Mouse (Mus musculus): Measurements from ENCODE around the gene Sh2b1. TPM values are rescaled to one million over a fixed set of nuclear protein-coding genes. Genes with fewer than 3 reads are reported as not detected.

Sh2b1 gene
- polyA plus RNA-seq, 1 experiment from 2014 or later = 44.6 TPM

DNA sequence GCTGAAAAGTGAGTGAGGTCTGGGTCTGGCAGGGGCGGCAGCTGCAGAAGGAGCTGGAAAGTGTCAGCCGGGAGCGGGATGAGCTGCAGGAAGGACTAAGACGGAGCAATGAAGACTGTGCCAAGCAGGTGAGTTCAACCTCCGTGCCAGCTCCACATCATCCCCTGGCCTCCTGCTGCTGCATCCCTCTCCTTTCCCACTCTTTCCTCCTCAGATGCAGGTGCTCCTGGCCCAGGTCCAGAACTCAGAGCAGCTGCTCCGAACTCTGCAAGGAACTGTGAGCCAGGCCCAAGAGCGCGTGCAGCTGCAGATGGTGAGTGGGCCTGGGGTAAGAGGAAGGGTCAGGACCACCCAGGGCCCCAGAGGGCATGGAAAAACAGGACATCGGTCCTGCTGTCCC is 35.1 kb downstream of the Sh2b1 start:
- Histone ChIP-seq H3K36me3 (ENCODE audit: control insufficient read depth, insufficient read depth, low read length) (no peaks in the 10 kb centered on the region; the same call in 1 of the 2 replicates), H3K4me1 (ENCODE audit: control insufficient read depth, insufficient read depth, low read length) (no peaks in the 10 kb centered on the region), H3K9ac (ENCODE audit: low read length) (no peak overlapping the region), H3K4me2 (no peak overlapping the region), H3K27me3 (ENCODE audit: control insufficient read depth, insufficient read depth, low read length) (no peaks in the 10 kb centered on the region), H3K9me3 (ENCODE audit: control insufficient read depth, low read length) (no peaks in the 10 kb centered on the region), H3K27ac (ENCODE audit: low read depth, low read length) (no peak overlapping the region), H3K4me3 (ENCODE audit: low read depth, low read length) (no peak overlapping the region)
- no peak for ATAC-seq (ENCODE audit: low FRiP score)
- 86% methylated on average over 9 of the region's 9 CpGs for WGBS
- no peak for DNase-seq (ENCODE audit: low spot score, missing footprints)

DNA sequence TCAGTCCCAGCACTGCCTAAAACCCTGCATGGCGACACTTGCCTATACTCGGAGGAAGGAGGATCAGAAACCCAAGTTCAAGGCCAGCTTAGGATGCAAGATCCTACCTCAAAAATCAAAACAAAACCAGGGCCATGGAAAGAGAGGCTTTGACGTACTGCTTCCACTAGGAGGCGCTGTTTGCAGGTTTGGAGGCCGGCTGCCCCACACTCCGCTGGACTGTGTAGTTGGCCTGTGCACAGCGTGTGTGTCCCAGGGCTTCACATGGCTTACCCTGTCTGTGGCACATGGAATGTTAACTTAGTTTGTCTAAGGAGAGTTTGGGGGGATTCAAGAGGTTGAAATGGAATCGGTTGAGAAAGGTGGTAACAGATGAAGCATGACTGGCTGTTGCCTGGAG is 38.4 kb downstream of the Sh2b1 start:
- no peak overlapping the region for H3K4me3 ChIP-seq (ENCODE audit: low read depth, low read length)
- no peak overlapping the region for H3K9ac ChIP-seq (ENCODE audit: low read length)
- 19% methylated on average over 8 of the region's 8 CpGs for WGBS
- DNase-seq (ENCODE audit: low spot score, missing footprints) (peak; percentile 94), ATAC-seq (ENCODE audit: low FRiP score) (no peak)
- H3K27ac ChIP-seq (ENCODE audit: low read depth, low read length) = no peak overlapping the region
- no peak overlapping the region for H3K4me2 ChIP-seq
- H3K9me3 ChIP-seq (ENCODE audit: control insufficient read depth, low read length) = no peaks in the 10 kb centered on the region
- no peaks in the 10 kb centered on the region for H3K27me3 ChIP-seq (ENCODE audit: control insufficient read depth, insufficient read depth, low read length)
- H3K4me1 ChIP-seq (ENCODE audit: control insufficient read depth, insufficient read depth, low read length) = no peaks in the 10 kb centered on the region
- no peaks in the 10 kb centered on the region for H3K36me3 ChIP-seq (ENCODE audit: control insufficient read depth, insufficient read depth, low read length)

- ATAC-seq (ENCODE audit: low FRiP score) (no peak), DNase-seq (ENCODE audit: low spot score, missing footprints) (no peak)
- WGBS = 85% methylated on average over 3 of the region's 3 CpGs
- no peaks in the 10 kb centered on the region for H3K9me3 ChIP-seq (ENCODE audit: control insufficient read depth, low read length)
- no peak overlapping the region for H3K9ac ChIP-seq (ENCODE audit: low read length)
- no peaks in the 10 kb centered on the region for H3K27me3 ChIP-seq (ENCODE audit: control insufficient read depth, insufficient read depth, low read length)
- H3K4me3 ChIP-seq (ENCODE audit: low read depth, low read length) = no peak overlapping the region
- no peak overlapping the region for H3K27ac ChIP-seq (ENCODE audit: low read depth, low read length)
- H3K4me1 ChIP-seq (ENCODE audit: control insufficient read depth, insufficient read depth, low read length) = no peaks in the 10 kb centered on the region
- H3K36me3 ChIP-seq (ENCODE audit: control insufficient read depth, insufficient read depth, low read length) = no peaks in the 10 kb centered on the region
- H3K4me2 ChIP-seq = no peak overlapping the region
Observed at GRCm38 (mm10) chr7:126435801-126436200, 39.4 kb downstream of the Sh2b1 start.

DNA sequence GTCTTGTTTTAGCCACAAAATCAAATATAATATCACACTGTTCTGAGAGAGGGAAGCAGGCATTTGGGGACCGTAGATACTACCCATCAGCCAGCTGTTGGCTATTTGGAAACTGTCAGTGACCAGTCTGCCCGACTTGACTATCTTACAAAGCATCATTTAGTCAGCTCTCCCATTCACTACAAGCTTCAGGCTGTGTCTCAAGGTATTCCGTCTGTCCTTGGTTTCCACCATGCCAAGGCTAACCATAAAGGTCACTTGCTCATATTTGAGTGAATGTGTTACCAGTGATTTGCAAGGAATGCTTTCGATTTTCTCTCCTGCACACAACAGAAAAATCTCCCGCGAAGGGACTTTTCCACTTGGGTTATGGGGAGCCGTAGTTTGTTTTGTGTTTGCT is 40.5 kb downstream of the Sh2b1 start:
- Histone ChIP-seq H3K27ac (ENCODE audit: low read depth, low read length) (no peak overlapping the region), H3K4me2 (no peak overlapping the region), H3K27me3 (ENCODE audit: control insufficient read depth, insufficient read depth, low read length) (no peaks in the 10 kb centered on the region), H3K9ac (ENCODE audit: low read length) (no peak overlapping the region), H3K9me3 (ENCODE audit: control insufficient read depth, low read length) (no peaks in the 10 kb centered on the region), H3K36me3 (ENCODE audit: control insufficient read depth, insufficient read depth, low read length) (no peaks in the 10 kb centered on the region), H3K4me1 (ENCODE audit: control insufficient read depth, insufficient read depth, low read length) (peaks cover under 1% of the 10 kb centered on the region), H3K4me3 (ENCODE audit: low read depth, low read length) (no peak overlapping the region)
- ATAC-seq (ENCODE audit: low FRiP score) (no peak), DNase-seq (ENCODE audit: low spot score, missing footprints) (no peak)
- 90% methylated on average over 7 of the region's 7 CpGs for WGBS

DNA sequence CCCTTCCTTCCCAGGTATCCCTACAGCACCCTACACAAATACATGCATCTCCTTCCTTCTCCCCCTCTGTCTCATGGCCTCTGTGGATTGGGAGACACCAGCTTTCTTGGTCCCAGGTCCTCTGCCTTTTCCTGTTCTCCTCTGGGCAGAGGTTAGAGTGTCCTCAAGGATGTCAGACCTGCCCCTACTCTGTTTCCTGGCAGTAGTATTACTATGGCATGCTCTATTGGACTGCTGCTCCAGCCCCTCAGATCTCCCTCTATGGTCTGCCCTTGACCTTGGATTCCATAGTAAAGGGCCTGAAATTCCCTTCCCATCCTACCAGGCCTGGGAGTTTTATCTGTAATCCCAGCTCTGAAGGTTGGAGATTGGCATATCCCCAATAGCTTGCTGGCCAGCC is 45.1 kb downstream of the Sh2b1 start:
- no peaks in the 10 kb centered on the region for H3K36me3 ChIP-seq (ENCODE audit: control insufficient read depth, insufficient read depth, low read length)
- H3K27ac ChIP-seq (ENCODE audit: low read depth, low read length) = no peak overlapping the region
- H3K9ac ChIP-seq (ENCODE audit: low read length) = no peak overlapping the region
- peaks cover 9% of the 10 kb centered on the region for H3K4me1 ChIP-seq (ENCODE audit: control insufficient read depth, insufficient read depth, low read length)
- H3K27me3 ChIP-seq (ENCODE audit: control insufficient read depth, insufficient read depth, low read length) = no peaks in the 10 kb centered on the region
- ATAC-seq (ENCODE audit: low FRiP score) (no peak), DNase-seq (ENCODE audit: low spot score, missing footprints) (no peak)
- no peak overlapping the region for H3K4me3 ChIP-seq (ENCODE audit: low read depth, low read length)
- H3K4me2 ChIP-seq = no peak overlapping the region
- 0 out of 2 replicates have a peak, but pooled peaks cover 3% of the 10 kb centered on the region for H3K9me3 ChIP-seq (ENCODE audit: control insufficient read depth, low read length)

GRCm38 (mm10) chr7:126429503-126429898 is 45.7 kb downstream of the Sh2b1 start:
- peaks cover 9% of the 10 kb centered on the region for H3K4me1 ChIP-seq (ENCODE audit: control insufficient read depth, insufficient read depth, low read length)
- no peaks in the 10 kb centered on the region for H3K27me3 ChIP-seq (ENCODE audit: control insufficient read depth, insufficient read depth, low read length)
- peak overlapping the region; percentile 84 for H3K4me2 ChIP-seq
- 29% methylated on average over 15 of the region's 15 CpGs for WGBS
- no peaks in the 10 kb centered on the region for H3K36me3 ChIP-seq (ENCODE audit: control insufficient read depth, insufficient read depth, low read length)
- DNase-seq (ENCODE audit: low spot score, missing footprints) = no peak
- ATAC-seq (ENCODE audit: low FRiP score) = peak; percentile 51
- H3K27ac ChIP-seq (ENCODE audit: low read depth, low read length) = no peak overlapping the region
- H3K9ac ChIP-seq (ENCODE audit: low read length) = peak overlapping the region; percentile 45
- H3K4me3 ChIP-seq (ENCODE audit: low read depth, low read length) = peak overlapping the region; percentile 61
- H3K9me3 ChIP-seq (ENCODE audit: control insufficient read depth, low read length) = 0 out of 2 replicates have a peak, but pooled peaks cover 3% of the 10 kb centered on the region

DNA sequence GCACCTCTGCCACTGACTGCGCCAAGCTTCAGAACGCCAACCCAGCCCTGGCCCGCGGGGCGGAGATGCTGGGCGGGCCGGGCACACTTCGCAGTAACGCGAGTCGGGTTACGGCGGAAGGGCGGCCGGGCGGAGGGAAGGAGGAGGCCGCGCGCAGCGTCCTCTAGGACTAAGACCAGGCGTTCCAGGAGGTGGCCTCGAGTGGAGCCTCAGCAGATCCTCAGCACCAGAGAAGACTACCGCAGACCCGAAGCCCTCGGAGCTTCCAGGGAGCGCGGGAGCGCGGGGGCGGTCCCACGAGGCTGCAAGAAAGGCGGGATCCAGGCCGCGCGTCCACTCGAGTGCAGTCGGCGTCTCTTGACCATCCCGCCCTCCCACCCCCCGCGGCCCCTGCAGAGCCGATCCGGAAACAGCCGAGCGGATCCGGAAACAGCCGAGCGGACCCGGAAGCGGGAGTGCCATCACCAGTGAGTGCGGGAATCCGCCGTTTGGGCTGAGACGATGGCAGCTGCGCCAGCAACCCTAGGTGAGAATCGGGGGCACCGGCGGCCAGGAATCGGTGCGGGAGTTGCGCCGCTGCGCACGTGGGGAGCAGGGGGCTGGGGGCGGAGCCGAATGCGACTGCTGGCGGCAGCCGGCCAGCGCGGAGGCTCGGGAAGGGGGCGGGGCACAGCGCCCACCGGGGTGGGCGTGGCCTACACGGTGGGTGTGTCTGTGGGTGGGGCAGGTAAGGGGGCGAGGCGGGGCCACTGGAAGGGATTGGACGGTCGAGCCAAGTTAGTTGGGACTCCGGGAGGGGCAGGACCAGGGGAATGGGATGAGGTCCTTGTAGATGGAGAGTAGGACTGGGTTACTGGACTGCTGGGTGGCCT is 46.4 kb downstream of the Sh2b1 start, which contains the start of gene Rabep2:
TSS of gene Rabep2 (plus strand) at position 129 of the 872 bp plus-strand sequence.
- Histone ChIP-seq H3K27ac (ENCODE audit: low read depth, low read length) (peak within 1 kb of the TSS; percentile 84), H3K4me1 (ENCODE audit: control insufficient read depth, insufficient read depth, low read length) (peaks cover 9% of the 10 kb centered on the region), H3K27me3 (ENCODE audit: control insufficient read depth, insufficient read depth, low read length) (no peaks in the 10 kb centered on the region), H3K36me3 (ENCODE audit: control insufficient read depth, insufficient read depth, low read length) (no peaks in the 10 kb centered on the region), H3K9me3 (ENCODE audit: control insufficient read depth, low read length) (0 out of 2 replicates have a peak, but pooled peaks cover 3% of the 10 kb centered on the region), H3K4me3 (ENCODE audit: low read depth, low read length) (peak within 1 kb of the TSS; percentile 61), H3K9ac (ENCODE audit: low read length) (peak within 1 kb of the TSS; percentile 90), H3K4me2 (peak within 1 kb of the TSS; percentile 84)
- under 1% methylated on average over 80 of the region's 82 CpGs for WGBS
- DNase-seq (ENCODE audit: low spot score, missing footprints) (peak; percentile 100), ATAC-seq (ENCODE audit: low FRiP score) (peak; percentile 94)

DNA sequence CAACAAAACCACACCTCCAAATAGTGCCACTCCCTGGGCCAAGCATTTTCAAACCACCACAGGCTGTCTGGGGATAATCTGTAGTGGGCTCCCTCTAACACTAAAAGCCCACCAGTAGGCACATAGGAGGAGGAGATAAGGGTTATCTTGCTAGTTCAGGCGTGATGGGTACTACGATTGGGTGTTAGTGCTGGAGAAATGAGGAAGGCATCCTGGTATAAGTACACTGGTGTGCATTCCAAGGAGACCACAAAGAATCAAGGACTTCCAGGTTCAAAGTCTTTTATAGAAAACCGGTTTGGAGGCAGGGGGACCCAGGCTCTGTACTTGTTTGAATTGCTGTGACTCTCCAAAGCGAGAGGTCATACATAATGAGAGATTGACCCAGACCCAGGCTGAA is 47.1 kb downstream of the Sh2b1 start:
- DNase-seq (ENCODE audit: low spot score, missing footprints) (no peak), ATAC-seq (ENCODE audit: low FRiP score) (peak; percentile 7; the same call in 1 of the 2 replicates)
- Histone ChIP-seq H3K9ac (ENCODE audit: low read length) (peak overlapping the region; percentile 90), H3K4me1 (ENCODE audit: control insufficient read depth, insufficient read depth, low read length) (peaks cover 9% of the 10 kb centered on the region), H3K36me3 (ENCODE audit: control insufficient read depth, insufficient read depth, low read length) (no peaks in the 10 kb centered on the region), H3K27ac (ENCODE audit: low read depth, low read length) (no peak overlapping the region), H3K4me2 (peak overlapping the region; percentile 84), H3K9me3 (ENCODE audit: control insufficient read depth, low read length) (0 out of 2 replicates have a peak, but pooled peaks cover 3% of the 10 kb centered on the region), H3K4me3 (ENCODE audit: low read depth, low read length) (peak overlapping the region; percentile 61), H3K27me3 (ENCODE audit: control insufficient read depth, insufficient read depth, low read length) (no peaks in the 10 kb centered on the region)
- WGBS = 26% methylated on average over 4 of the region's 4 CpGs

GRCm38 (mm10) chr7:126427323-126427860 is 47.8 kb downstream of the Sh2b1 start:
- DNase-seq (ENCODE audit: low spot score, missing footprints) (no peak), ATAC-seq (ENCODE audit: low FRiP score) (no peak)
- peaks cover 9% of the 10 kb centered on the region for H3K4me1 ChIP-seq (ENCODE audit: control insufficient read depth, insufficient read depth, low read length)
- H3K36me3 ChIP-seq (ENCODE audit: control insufficient read depth, insufficient read depth, low read length) = no peaks in the 10 kb centered on the region
- no peak overlapping the region for H3K4me3 ChIP-seq (ENCODE audit: low read depth, low read length)
- WGBS = 72% methylated on average over 12 of the region's 13 CpGs
- H3K9me3 ChIP-seq (ENCODE audit: control insufficient read depth, low read length) = 0 out of 2 replicates have a peak, but pooled peaks cover 3% of the 10 kb centered on the region
- H3K4me2 ChIP-seq = no peak overlapping the region
- H3K27ac ChIP-seq (ENCODE audit: low read depth, low read length) = no peak overlapping the region
- no peaks in the 10 kb centered on the region for H3K27me3 ChIP-seq (ENCODE audit: control insufficient read depth, insufficient read depth, low read length)
- no peak overlapping the region for H3K9ac ChIP-seq (ENCODE audit: low read length)

Measured in midbrain, embryonic 11.5 days (tissue).